Mouse (Mus musculus) liver, embryonic 12.5 days (tissue): Measurements from ENCODE around the gene Pcsk5. TPM values are rescaled to one million over a fixed set of nuclear protein-coding genes. Genes with fewer than 3 reads are reported as not detected.

Source experiments
- ATAC-seq: fragments of 200-750 bp; cut with Nextera tagmentation; 2 replicates; pipeline ENCODE4 v1.8.0; 2017; ENCODE audit warnings: moderate number of reproducible peaks, mild to moderate bottlenecking, moderate library complexity
- H3K27ac ChIP-seq: fragments of 300-500 bp; sonication (generic); 2 replicates; pipeline ENCODE4 v1.5.1; 2016; ENCODE audit warnings: mild to moderate bottlenecking
- H3K27me3 ChIP-seq: fragments of 300-500 bp; sonication (generic); replicated peaks from 2 replicates; pipeline ENCODE4 v1.6.1; 2016; ENCODE audit warnings: mild to moderate bottlenecking, moderate library complexity
- H3K36me3 ChIP-seq: fragments of 300-500 bp; sonication (generic); 2 replicates; pipeline ENCODE4 v1.6.1; 2016; ENCODE audit warnings: mild to moderate bottlenecking, moderate library complexity
- H3K4me1 ChIP-seq: fragments of 300-500 bp; sonication (generic); 2 replicates; pipeline ENCODE4 v1.6.1; 2016
- H3K4me2 ChIP-seq: fragments of 300-500 bp; sonication (generic); 2 replicates; pipeline ENCODE4 v1.6.1; 2016; ENCODE audit warnings: mild to moderate bottlenecking, moderate library complexity
- H3K4me3 ChIP-seq: fragments of 300-500 bp; sonication (generic); 2 replicates; pipeline ENCODE4 v1.5.1; 2016; ENCODE audit warnings: mild to moderate bottlenecking, moderate library complexity
- H3K9ac ChIP-seq: fragments of 300-500 bp; sonication (generic); 2 replicates; pipeline ENCODE4 v1.6.1; 2016; ENCODE audit warnings: mild to moderate bottlenecking, moderate library complexity
- H3K9me3 ChIP-seq: fragments of 300-500 bp; sonication (generic); replicated peaks from 2 replicates; pipeline ENCODE4 v1.6.1; 2016; ENCODE audit warnings: mild to moderate bottlenecking, moderate library complexity
- WGBS: fragments of 180-500 bp; shearing (Covaris S2); methylation state at CpG from one replicate; pipeline ENCODE4 v1.1.7; 2016; ENCODE audit not compliant: insufficient replicate concordance; 5-methylcytosine and 5-hydroxymethylcytosine counted together
- polyA plus RNA-seq: library from polyadenylated mRNA; unstranded; fragments of >200 nt; fragmentation: Nextera tagmentation; extraction: Ambion mirVana; gene quantifications from 2 replicates; pipeline ENCODE4 v1.2.1, GENCODE M21; 2016

Pcsk5 gene
- polyA plus RNA-seq, 1 experiment from 2014 or later: 2.9 TPM

GRCm38 (mm10) chr19:17806626-17807025 lies 30.8 kb downstream of the Pcsk5 start:
- Histone ChIP-seq H3K9me3 (no peaks in the 10 kb centered on the region), H3K36me3 (no peaks in the 10 kb centered on the region), H3K4me3 (no peak overlapping the region), H3K27ac (no peak overlapping the region), H3K9ac (no peak overlapping the region), H3K4me1 (no peaks in the 10 kb centered on the region), H3K27me3 (no peaks in the 10 kb centered on the region), H3K4me2 (no peak overlapping the region)
- WGBS: 62% methylated on average over 5 of the region's 5 CpGs
- peak; percentile 68 for ATAC-seq

GRCm38 (mm10) chr19:17800798-17801197 lies 36.6 kb downstream of the Pcsk5 start:
- Histone ChIP-seq H3K27me3 (no peaks in the 10 kb centered on the region), H3K36me3 (no peaks in the 10 kb centered on the region), H3K9ac (no peak overlapping the region), H3K4me2 (no peak overlapping the region), H3K4me3 (no peak overlapping the region), H3K27ac (no peak overlapping the region), H3K9me3 (no peaks in the 10 kb centered on the region), H3K4me1 (no peaks in the 10 kb centered on the region)
- no peak for ATAC-seq
- WGBS: 73% methylated on average over 1 of the region's 1 CpGs

- H3K4me2 ChIP-seq: no peak overlapping the region
- H3K9ac ChIP-seq: no peak overlapping the region
- no peaks in the 10 kb centered on the region for H3K4me1 ChIP-seq
- 71% methylated on average over 4 of the region's 4 CpGs for WGBS
- no peak overlapping the region for H3K27ac ChIP-seq
- no peaks in the 10 kb centered on the region for H3K36me3 ChIP-seq
- H3K4me3 ChIP-seq: no peak overlapping the region
- no peaks in the 10 kb centered on the region for H3K9me3 ChIP-seq
- no peaks in the 10 kb centered on the region for H3K27me3 ChIP-seq
- ATAC-seq: no peak
These were observed 37.8 kb downstream of the Pcsk5 start for GRCm38 (mm10) chr19:17799419-17800185.

GRCm38 (mm10) chr19:17793457-17793856 lies 44.0 kb downstream of the Pcsk5 start:
- Histone ChIP-seq H3K27ac (no peak overlapping the region), H3K36me3 (no peaks in the 10 kb centered on the region), H3K4me1 (no peaks in the 10 kb centered on the region), H3K4me2 (no peak overlapping the region), H3K9me3 (no peaks in the 10 kb centered on the region), H3K4me3 (no peak overlapping the region), H3K9ac (no peak overlapping the region), H3K27me3 (no peaks in the 10 kb centered on the region)
- 67% methylated on average over 4 of the region's 4 CpGs for WGBS
- no peak for ATAC-seq

- H3K9ac ChIP-seq: no peak overlapping the region
- no peaks in the 10 kb centered on the region for H3K9me3 ChIP-seq
- no peak for ATAC-seq
- H3K4me2 ChIP-seq: no peak overlapping the region
- no peak overlapping the region for H3K4me3 ChIP-seq
- no peaks in the 10 kb centered on the region for H3K4me1 ChIP-seq
- H3K27ac ChIP-seq: no peak overlapping the region
- no peaks in the 10 kb centered on the region for H3K27me3 ChIP-seq
- H3K36me3 ChIP-seq: no peaks in the 10 kb centered on the region
- 70% methylated on average over 5 of the region's 5 CpGs for WGBS
These were observed 45.9 kb downstream of the Pcsk5 start for GRCm38 (mm10) chr19:17791485-17792052.

GRCm38 (mm10) chr19:17788617-17789317 lies 48.7 kb downstream of the Pcsk5 start:
- H3K9ac ChIP-seq: no peak overlapping the region
- no peaks in the 10 kb centered on the region for H3K27me3 ChIP-seq
- H3K9me3 ChIP-seq: no peaks in the 10 kb centered on the region
- H3K27ac ChIP-seq: no peak overlapping the region
- no peak overlapping the region for H3K4me2 ChIP-seq
- no peaks in the 10 kb centered on the region for H3K4me1 ChIP-seq
- WGBS: 60% methylated on average over 10 of the region's 10 CpGs
- H3K36me3 ChIP-seq: no peaks in the 10 kb centered on the region
- ATAC-seq: no peak
- H3K4me3 ChIP-seq: no peak overlapping the region

- no peak for ATAC-seq
- no peak overlapping the region for H3K9ac ChIP-seq
- 66% methylated on average over 3 of the region's 3 CpGs for WGBS
These were observed 50.7 kb downstream of the Pcsk5 start for GRCm38 (mm10) chr19:17786744-17787143.

GRCm38 (mm10) chr19:17784401-17785192 lies 52.8 kb downstream of the Pcsk5 start:
- H3K4me1 ChIP-seq: no peaks in the 10 kb centered on the region
- H3K9ac ChIP-seq: no peak overlapping the region
- no peak overlapping the region for H3K4me3 ChIP-seq
- WGBS: 72% methylated on average over 2 of the region's 2 CpGs
- no peaks in the 10 kb centered on the region for H3K27me3 ChIP-seq
- H3K27ac ChIP-seq: no peak overlapping the region
- H3K4me2 ChIP-seq: no peak overlapping the region
- no peak for ATAC-seq
- no peaks in the 10 kb centered on the region for H3K36me3 ChIP-seq
- H3K9me3 ChIP-seq: no peaks in the 10 kb centered on the region

More at GRCm38 (mm10) chr19:17786744-17787143, 50.7 kb downstream of the Pcsk5 start:
- no peaks in the 10 kb centered on the region for H3K27me3 ChIP-seq
- H3K4me2 ChIP-seq: no peak overlapping the region
- no peak overlapping the region for H3K27ac ChIP-seq
- no peaks in the 10 kb centered on the region for H3K36me3 ChIP-seq
- no peaks in the 10 kb centered on the region for H3K9me3 ChIP-seq
- H3K4me1 ChIP-seq: no peaks in the 10 kb centered on the region
- no peak overlapping the region for H3K4me3 ChIP-seq

- 58% methylated on average over 2 of the region's 2 CpGs for WGBS
- no peaks in the 10 kb centered on the region for H3K4me1 ChIP-seq
- no peaks in the 10 kb centered on the region for H3K36me3 ChIP-seq
- no peak overlapping the region for H3K4me3 ChIP-seq
- ATAC-seq: no peak
- H3K9ac ChIP-seq: no peak overlapping the region
- no peaks in the 10 kb centered on the region for H3K9me3 ChIP-seq
- H3K4me2 ChIP-seq: no peak overlapping the region
- H3K27ac ChIP-seq: no peak overlapping the region
- H3K27me3 ChIP-seq: no peaks in the 10 kb centered on the region
These were observed 54.2 kb downstream of the Pcsk5 start for GRCm38 (mm10) chr19:17783231-17783630.

- no peaks in the 10 kb centered on the region for H3K27me3 ChIP-seq
- no peak overlapping the region for H3K27ac ChIP-seq
- no peaks in the 10 kb centered on the region for H3K36me3 ChIP-seq
- 55% methylated on average over 4 of the region's 4 CpGs for WGBS
- no peak overlapping the region for H3K4me2 ChIP-seq
- H3K4me1 ChIP-seq: no peaks in the 10 kb centered on the region
- no peak for ATAC-seq
- H3K9me3 ChIP-seq: no peaks in the 10 kb centered on the region
- no peak overlapping the region for H3K9ac ChIP-seq
- H3K4me3 ChIP-seq: no peak overlapping the region
These were observed 56.1 kb downstream of the Pcsk5 start for GRCm38 (mm10) chr19:17781323-17781722.

- no peak for ATAC-seq
- H3K9ac ChIP-seq: no peak overlapping the region
- H3K27ac ChIP-seq: no peak overlapping the region
- no peaks in the 10 kb centered on the region for H3K4me1 ChIP-seq
- H3K27me3 ChIP-seq: no peaks in the 10 kb centered on the region
- no peak overlapping the region for H3K4me2 ChIP-seq
- no peaks in the 10 kb centered on the region for H3K36me3 ChIP-seq
- no peaks in the 10 kb centered on the region for H3K9me3 ChIP-seq
- 48% methylated on average over 2 of the region's 2 CpGs for WGBS
- no peak overlapping the region for H3K4me3 ChIP-seq
These were observed 61.5 kb downstream of the Pcsk5 start for GRCm38 (mm10) chr19:17775943-17776342.

GRCm38 (mm10) chr19:17775097-17775496 lies 62.3 kb downstream of the Pcsk5 start:
- Histone ChIP-seq H3K9ac (no peak overlapping the region), H3K4me2 (no peak overlapping the region), H3K9me3 (no peaks in the 10 kb centered on the region), H3K4me1 (no peaks in the 10 kb centered on the region), H3K27me3 (no peaks in the 10 kb centered on the region), H3K4me3 (no peak overlapping the region), H3K27ac (no peak overlapping the region), H3K36me3 (no peaks in the 10 kb centered on the region)
- 60% methylated on average over 2 of the region's 2 CpGs for WGBS
- no peak for ATAC-seq
